Mouse (Mus musculus) stomach, embryonic 14.5 days (tissue): ENCODE data around the gene Dspp. TPM values are rescaled to one million over a fixed set of nuclear protein-coding genes. Genes with fewer than 3 reads are reported as not detected.

Experiments used
- ATAC-seq: fragments of 200-750 bp; cut with Nextera tagmentation; 2 replicates; pipeline ENCODE4 v1.8.0; 2017; ENCODE audit warnings: low read depth, moderate TSS enrichment; ENCODE audit not compliant: insufficient number of reproducible peaks, insufficient read depth, low FRiP score
- H3K27ac ChIP-seq: fragments of 300-500 bp; sonication (generic); 2 replicates; pipeline ENCODE4 v1.5.1; 2014; ENCODE audit warnings: mild to moderate bottlenecking, low read length, moderate library complexity, mixed read lengths
- H3K27me3 ChIP-seq: fragments of 300-500 bp; sonication (generic); 2 replicates; pipeline ENCODE4 v1.6.1; 2014; ENCODE audit warnings: low read length, control low read depth, mixed read lengths; ENCODE audit not compliant: control insufficient read depth, insufficient read depth
- H3K36me3 ChIP-seq: fragments of 300-500 bp; sonication (generic); 2 replicates; pipeline ENCODE4 v1.6.1; 2014; ENCODE audit warnings: mild to moderate bottlenecking, control low read depth, low read length, moderate library complexity, mixed read lengths; ENCODE audit not compliant: control insufficient read depth, insufficient read depth
- H3K4me1 ChIP-seq: fragments of 300-500 bp; sonication (generic); 2 replicates; pipeline ENCODE4 v1.6.1; 2014; ENCODE audit warnings: low read length, control low read depth, mixed read lengths; ENCODE audit not compliant: control insufficient read depth, insufficient read depth
- H3K4me2 ChIP-seq: fragments of 300-500 bp; sonication (generic); replicated peaks from 2 replicates; pipeline ENCODE4 v1.6.1; 2014; ENCODE audit warnings: low read depth, low read length, control low read depth
- H3K4me3 ChIP-seq: fragments of 300-500 bp; sonication (generic); 2 replicates; pipeline ENCODE4 v1.5.1; 2014; ENCODE audit warnings: low read depth, low read length, control low read depth
- H3K9ac ChIP-seq: fragments of 300-500 bp; sonication (generic); replicated peaks from 2 replicates; pipeline ENCODE4 v1.6.1; 2014; ENCODE audit warnings: low read depth, mild to moderate bottlenecking, control low read depth, low read length, moderate library complexity, mixed read lengths
- H3K9me3 ChIP-seq: fragments of 300-500 bp; sonication (generic); 2 replicates; pipeline ENCODE4 v1.6.1; 2016; ENCODE audit warnings: low read depth, low read length, control low read depth; ENCODE audit not compliant: control insufficient read depth
- WGBS: fragments of 180-500 bp; shearing (Covaris S2); extraction: QIAGEN DNeasy Blood & Tissue Kit; methylation state at CpG from one replicate; pipeline ENCODE4 v1.1.7; 2014; 5-methylcytosine and 5-hydroxymethylcytosine counted together
- polyA plus RNA-seq: library from polyadenylated mRNA; unstranded; fragments of >200 nt; fragmentation: Nextera tagmentation; extraction: Ambion mirVana; gene quantifications from 2 replicates; pipeline ENCODE4 v1.2.1, GENCODE M21; 2014

Gene Dspp
- polyA plus RNA-seq, 1 experiment from 2014 or later = not detected

DNA sequence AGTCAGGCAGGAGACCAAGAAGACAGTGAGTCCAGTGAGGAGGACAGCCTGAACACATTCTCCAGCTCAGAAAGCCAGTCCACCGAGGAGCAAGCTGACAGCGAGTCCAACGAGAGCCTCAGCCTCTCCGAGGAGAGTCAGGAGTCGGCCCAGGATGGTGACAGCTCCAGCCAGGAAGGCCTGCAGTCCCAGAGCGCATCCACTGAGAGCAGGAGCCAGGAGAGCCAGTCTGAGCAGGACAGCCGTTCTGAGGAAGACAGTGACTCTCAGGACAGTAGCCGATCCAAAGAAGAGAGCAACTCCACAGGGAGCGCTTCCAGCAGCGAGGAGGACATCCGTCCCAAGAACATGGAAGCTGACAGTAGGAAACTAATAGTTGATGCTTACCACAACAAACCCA is 42.0 kb downstream of the Dspp start:
- Histone ChIP-seq H3K36me3 (no peaks in the 10 kb centered on the region), H3K27me3 (no peaks in the 10 kb centered on the region), H3K27ac (no peak overlapping the region), H3K9me3 (no peaks in the 10 kb centered on the region), H3K4me2 (no peak overlapping the region), H3K4me3 (no peak overlapping the region), H3K4me1 (0 out of 2 replicates have a peak, but pooled peaks cover 3% of the 10 kb centered on the region), H3K9ac (no peak overlapping the region)
- 77% methylated on average over 11 of the region's 11 CpGs for WGBS
- ATAC-seq = no peak

DNA sequence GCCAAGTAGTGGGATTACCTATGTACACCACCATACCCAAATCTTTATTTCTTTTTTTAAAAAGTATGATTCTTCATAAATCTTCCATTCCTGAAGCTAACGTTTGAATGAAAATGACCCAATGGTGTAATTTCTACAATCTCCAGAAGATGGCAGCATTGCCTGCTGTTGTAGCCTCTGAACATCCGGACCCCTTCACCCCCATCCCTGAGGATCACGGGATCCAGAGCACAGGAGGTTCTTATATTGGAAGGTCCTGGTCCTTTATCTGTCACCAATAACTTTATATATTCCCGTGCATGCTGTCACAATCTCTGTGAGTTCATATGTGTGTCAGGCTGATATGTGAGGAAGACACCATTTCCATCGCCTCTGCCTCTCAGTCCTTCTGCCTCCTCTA is 48.4 kb downstream of the Dspp start:
- 27% methylated on average over 5 of the region's 5 CpGs for WGBS
- Histone ChIP-seq H3K27ac (no peak overlapping the region), H3K9me3 (no peaks in the 10 kb centered on the region), H3K9ac (no peak overlapping the region), H3K4me1 (no peaks in the 10 kb centered on the region), H3K36me3 (no peaks in the 10 kb centered on the region), H3K27me3 (no peaks in the 10 kb centered on the region), H3K4me2 (no peak overlapping the region), H3K4me3 (no peak overlapping the region)
- no peak for ATAC-seq

DNA sequence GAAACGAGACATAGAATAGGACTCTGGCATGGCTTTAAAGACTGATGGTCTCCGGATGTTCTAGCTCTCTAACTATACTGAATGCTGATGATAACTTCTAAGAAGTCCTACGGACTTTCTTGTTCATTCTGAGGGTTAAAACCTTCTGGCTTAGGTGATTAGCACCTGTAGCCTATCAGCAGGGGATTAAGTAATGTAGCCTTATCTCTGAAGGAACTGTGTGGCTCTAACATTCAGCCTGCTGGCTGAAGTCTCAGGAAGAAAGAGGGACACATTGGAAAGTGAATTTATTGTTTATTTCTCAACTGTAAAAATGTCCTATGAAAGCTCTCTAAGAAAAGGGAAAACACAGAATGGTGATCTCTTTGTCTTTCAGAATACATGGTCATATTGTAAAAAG is 53.8 kb downstream of the Dspp start:
- H3K9me3 ChIP-seq = no peaks in the 10 kb centered on the region
- no peak overlapping the region for H3K9ac ChIP-seq
- H3K36me3 ChIP-seq = no peaks in the 10 kb centered on the region
- H3K4me3 ChIP-seq = no peak overlapping the region
- WGBS = 62% methylated on average over 3 of the region's 3 CpGs
- H3K27ac ChIP-seq = no peak overlapping the region
- no peaks in the 10 kb centered on the region for H3K4me1 ChIP-seq
- H3K4me2 ChIP-seq = no peak overlapping the region
- no peaks in the 10 kb centered on the region for H3K27me3 ChIP-seq
- ATAC-seq = no peak

DNA sequence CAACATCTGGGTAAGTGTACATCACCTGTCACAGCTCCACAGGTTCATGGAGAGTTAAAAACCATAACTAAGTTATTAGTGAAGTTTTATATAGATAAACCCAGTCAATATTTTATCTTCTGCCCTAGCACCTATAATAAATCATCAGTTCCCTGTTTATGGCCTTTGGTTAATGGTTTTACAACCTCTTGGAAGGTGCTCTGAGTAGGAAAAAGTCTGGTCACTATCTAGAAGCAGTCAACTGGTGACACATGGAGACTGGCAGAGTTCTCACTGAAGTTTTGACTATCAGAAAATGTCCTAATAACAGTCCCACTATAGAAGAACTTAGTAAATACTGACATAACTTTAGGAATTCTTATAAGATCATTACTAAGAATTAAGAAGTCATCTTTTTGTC is 54.2 kb downstream of the Dspp start:
- ATAC-seq = no peak
- H3K36me3 ChIP-seq = no peaks in the 10 kb centered on the region
- no peak overlapping the region for H3K4me2 ChIP-seq
- no peaks in the 10 kb centered on the region for H3K27me3 ChIP-seq
- H3K4me3 ChIP-seq = no peak overlapping the region
- H3K9me3 ChIP-seq = no peaks in the 10 kb centered on the region
- no peak overlapping the region for H3K9ac ChIP-seq
- H3K4me1 ChIP-seq = no peaks in the 10 kb centered on the region
- no peak overlapping the region for H3K27ac ChIP-seq

DNA sequence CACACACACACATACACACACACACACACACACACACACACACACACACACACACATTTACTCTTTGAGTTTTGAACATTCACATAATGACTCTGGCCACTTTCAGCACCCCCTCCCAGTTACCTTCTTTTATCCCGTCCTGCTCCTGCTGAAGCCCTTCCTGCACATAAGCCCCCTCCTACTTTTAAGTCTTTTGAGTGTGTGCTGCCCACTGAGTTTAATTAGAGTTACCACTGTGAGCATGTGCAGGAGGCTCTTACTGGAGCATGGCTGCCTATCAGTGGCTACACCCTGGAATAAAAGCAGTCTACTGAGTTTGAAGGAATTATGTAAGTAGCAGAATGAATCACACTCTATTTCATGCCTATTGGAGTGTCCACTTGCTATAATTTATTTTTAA is 58.0 kb downstream of the Dspp start:
- ATAC-seq = no peak
- WGBS = 55% methylated on average over 1 of the region's 1 CpGs

More for the DNA sequence above, 58.0 kb downstream of the Dspp start:
- no peak overlapping the region for H3K4me2 ChIP-seq
- H3K9ac ChIP-seq = no peak overlapping the region
- no peaks in the 10 kb centered on the region for H3K36me3 ChIP-seq
- H3K4me1 ChIP-seq = no peaks in the 10 kb centered on the region
- no peaks in the 10 kb centered on the region for H3K9me3 ChIP-seq
- no peaks in the 10 kb centered on the region for H3K27me3 ChIP-seq
- no peak overlapping the region for H3K4me3 ChIP-seq
- H3K27ac ChIP-seq = no peak overlapping the region

Other genes with a start within 250 kb of the Dspp start
- gene Hsd17b13, start 193.3 kb upstream of the Dspp start, polyA plus RNA-seq = 0.38 and 0.39 TPM in 2 replicates
- gene Hsd17b11, start 148.8 kb upstream of the Dspp start, polyA plus RNA-seq = 5.9 and 8.2 TPM in 2 replicates
- 54.8 and 56.9 TPM in 2 replicates for gene Nudt9, start 124.4 kb upstream of the Dspp start, polyA plus RNA-seq
- 1.3 TPM in 1 of 2 replicates, not detected in the other for gene Gm17660, start 93.1 kb upstream of the Dspp start, polyA plus RNA-seq
- gene Sparcl1, start 57.0 kb upstream of the Dspp start, polyA plus RNA-seq = 300 and 320 TPM in 2 replicates
- 0.68 and 0.70 TPM in 2 replicates for gene Dmp1, start 31.9 kb downstream of the Dspp start, polyA plus RNA-seq
- gene Ibsp, start 128.5 kb downstream of the Dspp start, polyA plus RNA-seq = 0.12 and 0.15 TPM in 2 replicates
- gene Mepe, start 154.6 kb downstream of the Dspp start, polyA plus RNA-seq = not detected in 2 replicates